Comparison of ENCODE assay signal across 24 mouse cellular contexts in the genomic region with DNA sequence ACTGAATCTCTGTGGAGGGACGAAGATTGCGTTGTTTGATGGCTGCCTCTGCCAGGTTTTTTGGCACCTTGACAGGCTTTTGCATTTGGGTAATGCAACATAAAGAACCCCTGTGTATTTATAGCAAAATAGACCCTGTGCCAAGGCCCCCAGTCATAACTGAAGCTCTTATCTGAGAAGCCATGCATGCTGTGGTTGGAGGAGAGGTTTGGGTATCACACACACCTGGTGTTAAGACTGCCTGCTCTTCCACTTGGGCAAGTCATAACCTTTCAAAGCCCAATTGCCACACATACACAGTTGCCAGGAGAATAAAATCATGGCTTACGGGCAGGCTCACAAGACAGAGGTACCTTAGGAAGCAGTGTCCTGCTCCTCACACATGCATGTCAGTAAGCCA.
DNase-seq lines count a peak whose midpoint lies in the region; ATAC-seq and TF ChIP-seq lines count a peak whose summit lies in the region.
"Had no signal": no experiment of that assay in that cellular context is flagged by ENCODE, and none has a peak within 500 bp of the region (broad histone marks: within the 10 kb centered on the region; RNA-seq: fewer than 3 reads in every experiment).

No protein-coding gene starts in this region.

- peaks cover 10 to 19% of the 10 kb centered on the region in 2 experiments for H3K4me1 ChIP-seq in heart, embryonic 14.5 days (ENCODE audit: control insufficient read depth in 2 of 2, insufficient read depth in 2 of 2, low read length in 2 of 2)
- H3K4me1 ChIP-seq in heart, embryonic 10.5 days: no peaks in the 10 kb centered on the region
- H3K4me1 ChIP-seq in midbrain, postnatal 0 days (ENCODE audit: insufficient read depth, low read length): no peaks in the 10 kb centered on the region
- no peaks in the 10 kb centered on the region for H3K4me1 ChIP-seq in midbrain, embryonic 16.5 days (ENCODE audit: control insufficient read depth, insufficient read depth, low read length)
- no peaks in the 10 kb centered on the region for H3K4me1 ChIP-seq in embryonic facial prominence, embryonic 14.5 days (ENCODE audit: control insufficient read depth, insufficient read depth, low read length)
- H3K4me1 ChIP-seq: forebrain, embryonic 13.5 days; hindbrain, embryonic 10.5 days; hindbrain, embryonic 15.5 days had no signal

- no peak overlapping the region for H3K4me2 ChIP-seq in heart, embryonic 14.5 days (ENCODE audit: low read length)
- no peak overlapping the region for H3K4me2 ChIP-seq in midbrain, postnatal 0 days (ENCODE audit: low read depth, low read length, poor library complexity, severe bottlenecking)
- no peak overlapping the region for H3K4me2 ChIP-seq in midbrain, embryonic 16.5 days (ENCODE audit: low read length)
- no peak overlapping the region for H3K4me2 ChIP-seq in embryonic facial prominence, embryonic 14.5 days (ENCODE audit: low read depth, low read length)
- H3K4me2 ChIP-seq: forebrain, embryonic 13.5 days; heart, embryonic 11.5 days; hindbrain, embryonic 15.5 days had no signal

- H3K9ac ChIP-seq in heart, embryonic 14.5 days (ENCODE audit: low read length): no peak overlapping the region
- no peak overlapping the region for H3K9ac ChIP-seq in midbrain, postnatal 0 days (replicated peaks; ENCODE audit: low read length, poor library complexity, severe bottlenecking)
- H3K9ac ChIP-seq in midbrain, embryonic 16.5 days (ENCODE audit: low read depth, low read length): no peak overlapping the region
- no peak overlapping the region for H3K9ac ChIP-seq in embryonic facial prominence, embryonic 14.5 days (ENCODE audit: low read depth, low read length)
- H3K9ac ChIP-seq: forebrain, embryonic 13.5 days; hindbrain, embryonic 15.5 days had no signal

- H3K27me3 ChIP-seq in heart, embryonic 14.5 days (ENCODE audit: control insufficient read depth, insufficient read depth, low read length): no peaks in the 10 kb centered on the region
- H3K27me3 ChIP-seq in heart, embryonic 10.5 days (ENCODE audit: insufficient read depth, poor library complexity, severe bottlenecking): no peaks in the 10 kb centered on the region
- H3K27me3 ChIP-seq in midbrain, postnatal 0 days (ENCODE audit: insufficient read depth, low read length): no peaks in the 10 kb centered on the region
- no peaks in the 10 kb centered on the region for H3K27me3 ChIP-seq in midbrain, embryonic 16.5 days (ENCODE audit: control insufficient read depth, insufficient read depth, low read depth, low read length)
- H3K27me3 ChIP-seq in embryonic facial prominence, embryonic 14.5 days (replicated peaks; ENCODE audit: control insufficient read depth, insufficient read depth, low read length): no peaks in the 10 kb centered on the region
- H3K27me3 ChIP-seq: CH12.LX; forebrain, embryonic 13.5 days; hindbrain, embryonic 15.5 days; Patski had no signal

- H3K9me3 ChIP-seq in heart, embryonic 14.5 days (ENCODE audit: control insufficient read depth, low read length): no peaks in the 10 kb centered on the region
- no peaks in the 10 kb centered on the region for H3K9me3 ChIP-seq in heart, embryonic 10.5 days
- no peaks in the 10 kb centered on the region for H3K9me3 ChIP-seq in midbrain, postnatal 0 days (ENCODE audit: low read length)
- no peaks in the 10 kb centered on the region for H3K9me3 ChIP-seq in midbrain, embryonic 16.5 days (replicated peaks; ENCODE audit: control insufficient read depth, low read length, poor library complexity, severe bottlenecking)
- no peaks in the 10 kb centered on the region for H3K9me3 ChIP-seq in embryonic facial prominence, embryonic 14.5 days (ENCODE audit: control insufficient read depth, low read length)
- H3K9me3 ChIP-seq: forebrain, embryonic 13.5 days; hindbrain, embryonic 10.5 days; hindbrain, embryonic 15.5 days had no signal

- ATAC-seq in heart, embryonic 14.5 days (ENCODE audit: insufficient number of reproducible peaks, insufficient read depth, low FRiP score, low read depth): no peak
- ATAC-seq in midbrain, postnatal 0 days (ENCODE audit: low FRiP score): no peak
- no peak for ATAC-seq in midbrain, embryonic 16.5 days
- ATAC-seq in embryonic facial prominence, embryonic 14.5 days (ENCODE audit: low read depth): no peak
- peak; percentile 78 for ATAC-seq in megakaryocyte-erythroid progenitor cell, adult 5-6 weeks (replicated peaks; ENCODE audit: low FRiP score, low TSS enrichment, poor library complexity, severe bottlenecking)
- ATAC-seq: activated CD4-positive, CD25-positive, alpha-beta regulatory T cell, adult 4 months; forebrain, embryonic 13.5 days; inflammation-experienced regulatory T-cells, adult 6 months; intestine, postnatal 0 days; Patski had no signal

- peak overlapping the region; percentile 8 to 21; a peak in 2 of 4 replicates for H3K27ac ChIP-seq in heart, embryonic 14.5 days (replicated peaks in 1 of 2; ENCODE audit: control insufficient read depth in 1 of 2, insufficient read depth in 1 of 2, low read depth in 2 of 2, low read length in 2 of 2)
- H3K27ac ChIP-seq in heart, embryonic 10.5 days: no peak overlapping the region
- H3K27ac ChIP-seq in midbrain, postnatal 0 days (ENCODE audit: low read depth, low read length): no peak overlapping the region
- H3K27ac ChIP-seq in midbrain, embryonic 16.5 days (ENCODE audit: low read length): no peak overlapping the region
- no peak overlapping the region for H3K27ac ChIP-seq in embryonic facial prominence, embryonic 14.5 days (replicated peaks; ENCODE audit: low read depth, low read length)
- H3K27ac ChIP-seq: forebrain, embryonic 13.5 days; hindbrain, embryonic 10.5 days; hindbrain, embryonic 15.5 days had no signal

- no peaks in the 10 kb centered on the region for H3K36me3 ChIP-seq in heart, embryonic 14.5 days (ENCODE audit: control insufficient read depth, insufficient read depth, low read length)
- no peaks in the 10 kb centered on the region for H3K36me3 ChIP-seq in heart, embryonic 10.5 days
- H3K36me3 ChIP-seq in midbrain, postnatal 0 days (ENCODE audit: insufficient read depth, low read length): no peaks in the 10 kb centered on the region
- H3K36me3 ChIP-seq in midbrain, embryonic 16.5 days (ENCODE audit: control insufficient read depth, insufficient read depth, low read length): no peaks in the 10 kb centered on the region
- H3K36me3 ChIP-seq in embryonic facial prominence, embryonic 14.5 days (ENCODE audit: control insufficient read depth, insufficient read depth, low read length): no peaks in the 10 kb centered on the region
- H3K36me3 ChIP-seq: hindbrain, embryonic 10.5 days; hindbrain, embryonic 15.5 days had no signal

- no peak for TF ChIP-seq CTCF in midbrain, postnatal 0 days (IDR thresholded peaks at IDR 0.05)

- 72% methylated on average over 3 of the region's 3 CpGs for WGBS in heart, embryonic 14.5 days
- 78% methylated on average over 3 of the region's 3 CpGs for WGBS in heart, embryonic 10.5 days
- 75% methylated on average over 3 of the region's 3 CpGs for WGBS in midbrain, postnatal 0 days
- WGBS in midbrain, embryonic 16.5 days: 86% methylated on average over 3 of the region's 3 CpGs
- WGBS in embryonic facial prominence, embryonic 14.5 days: 73% methylated on average over 3 of the region's 3 CpGs

- H3K4me3 ChIP-seq in heart, embryonic 14.5 days (ENCODE audit: control insufficient read depth in 1 of 2, insufficient read depth in 1 of 2, low read depth in 1 of 2, low read length in 2 of 2): no peak overlapping the region
- no peak overlapping the region for H3K4me3 ChIP-seq in heart, embryonic 10.5 days
- no peak overlapping the region for H3K4me3 ChIP-seq in midbrain, postnatal 0 days (ENCODE audit: low read depth, low read length)
- no peak overlapping the region for H3K4me3 ChIP-seq in midbrain, embryonic 16.5 days (ENCODE audit: low read depth, low read length)
- H3K4me3 ChIP-seq in embryonic facial prominence, embryonic 14.5 days (ENCODE audit: low read depth, low read length): no peak overlapping the region
- H3K4me3 ChIP-seq: forebrain, embryonic 13.5 days; hindbrain, embryonic 10.5 days; hindbrain, embryonic 15.5 days had no signal

- DNase-seq in heart, embryonic 10.5 days (ENCODE audit: low spot score): no peak
- DNase-seq in midbrain, postnatal 0 days (ENCODE audit: low spot score): peak; percentile 17
- DNase-seq in embryonic facial prominence, embryonic 14.5 days (ENCODE audit: low spot score): peak; percentile 40
- DNase-seq in layer of hippocampus, postnatal 36 days: no peak
- DNase-seq: adrenal gland, adult 2 months; adrenal gland, postnatal 25 days; cerebellum, adult 11 months; cerebellum, adult 8-10 months; cerebellum, postnatal 14 days; gastrocnemius, postnatal 36 days; heart, adult 18-20 months; kidney, adult 8-10 months had no signal

Comparison
In these comparisons a context has a peak if more than half of its experiments do, and no peak if none do; other contexts are left out.
1. H3K27ac ChIP-seq: peak in heart, embryonic 14.5 days (2 of 2); none in heart, embryonic 10.5 days (single experiment), midbrain, postnatal 0 days (single experiment), midbrain, embryonic 16.5 days (single experiment) and embryonic facial prominence, embryonic 14.5 days (single experiment).
2. DNase-seq: peak in midbrain, postnatal 0 days (single experiment) and embryonic facial prominence, embryonic 14.5 days (single experiment); none in heart, embryonic 10.5 days (single experiment) and layer of hippocampus, postnatal 36 days (0 of 2).